14 mouse cellular contexts compared by ENCODE assay signal in genomic region chr11:113208521-113209072, GRCm38 (mm10).
DNase-seq lines count a peak whose midpoint lies in the region; ATAC-seq and TF ChIP-seq lines count a peak whose summit lies in the region.
"Had no signal": no experiment of that assay in that cellular context is flagged by ENCODE, and none has a peak within 500 bp of the region (broad histone marks: within the 10 kb centered on the region; RNA-seq: fewer than 3 reads in every experiment).

No protein-coding gene starts in this region.

- no peaks in the 10 kb centered on the region; the same call in 1 of the 2 replicates for H3K4me1 ChIP-seq in lung, postnatal 0 days (ENCODE audit: insufficient read depth, low read depth, low read length)
- H3K4me1 ChIP-seq: heart, embryonic 15.5 days; hindbrain, embryonic 13.5 days had no signal

- intact Hi-C loops in gastrocnemius, adult 2 months (cut with DNase I), result no loop called here

- WGBS in lung, postnatal 0 days, result 45% methylated on average over 18 of the region's 18 CpGs

- no peaks in the 10 kb centered on the region for H3K36me3 ChIP-seq in lung, postnatal 0 days (ENCODE audit: insufficient read depth, low read length)
- H3K36me3 ChIP-seq: forebrain, embryonic 15.5 days; G1E; heart, embryonic 15.5 days; hindbrain, embryonic 13.5 days had no signal

- H3K27ac ChIP-seq in lung, postnatal 0 days (ENCODE audit: low read length), result no peak overlapping the region
- no peak overlapping the region for H3K27ac ChIP-seq in gastrocnemius, adult 2 months
- H3K27ac ChIP-seq: forebrain, embryonic 15.5 days; heart, embryonic 15.5 days; hindbrain, embryonic 13.5 days had no signal

- H3K9me3 ChIP-seq in lung, postnatal 0 days (ENCODE audit: low read length), result no peaks in the 10 kb centered on the region
- H3K9me3 ChIP-seq: forebrain, embryonic 15.5 days; heart, embryonic 15.5 days; hindbrain, embryonic 13.5 days had no signal

- H3K4me2 ChIP-seq in lung, postnatal 0 days (replicated peaks; ENCODE audit: low read depth, low read length), result peak overlapping the region; percentile 33
- H3K4me2 ChIP-seq: forebrain, embryonic 15.5 days; heart, embryonic 15.5 days; hindbrain, embryonic 13.5 days had no signal

- peak; percentile 18 for DNase-seq in thymus, postnatal 25 days
- no peak for DNase-seq in thymus, postnatal 0 days (ENCODE audit: low spot score)
- peak; percentile 65 for DNase-seq in lung, postnatal 0 days (ENCODE audit: low spot score)
- DNase-seq in gastrocnemius, adult 2 months, result no peak
- DNase-seq in cerebellum, adult 11 months, result no peak
- DNase-seq in frontal cortex, postnatal 14 days (ENCODE audit: low spot score in 2 of 2), result no peak
- DNase-seq: cerebellum, postnatal 14 days; kidney, postnatal 10 days had no signal

- H3K4me3 ChIP-seq in lung, postnatal 0 days (ENCODE audit: low read depth, low read length), result no peak overlapping the region
- no peak overlapping the region for H3K4me3 ChIP-seq in gastrocnemius, adult 2 months
- H3K4me3 ChIP-seq: forebrain, embryonic 15.5 days; heart, embryonic 15.5 days; hindbrain, embryonic 13.5 days had no signal

- peak; percentile 71 for ATAC-seq in common myeloid progenitor, adult 5-6 weeks (replicated peaks; ENCODE audit: low read depth, poor library complexity, severe bottlenecking)
- ATAC-seq in lung, postnatal 0 days, result peak; percentile 81
- ATAC-seq: forebrain, embryonic 15.5 days; midbrain, embryonic 16.5 days had no signal

- TF ChIP-seq CTCF in lung, postnatal 0 days (IDR thresholded peaks at IDR 0.05), result no peak
- TF ChIP-seq CTCF in gastrocnemius, adult 2 months (IDR thresholded peaks at IDR 0.05), result no peak

- no peak for TF ChIP-seq EP300 in lung, postnatal 0 days (IDR thresholded peaks at IDR 0.05)

- no peaks in the 10 kb centered on the region for H3K27me3 ChIP-seq in lung, postnatal 0 days (replicated peaks; ENCODE audit: insufficient read depth, low read length)
- H3K27me3 ChIP-seq: forebrain, embryonic 15.5 days; heart, embryonic 15.5 days had no signal

- H3K9ac ChIP-seq in lung, postnatal 0 days (replicated peaks; ENCODE audit: low read depth), result no peak overlapping the region
- H3K9ac ChIP-seq: forebrain, embryonic 15.5 days; heart, embryonic 15.5 days; hindbrain, embryonic 13.5 days had no signal

Comparison
In these comparisons a context has a peak if more than half of its experiments do, and no peak if none do; other contexts are left out.
1. DNase-seq: peak in thymus, postnatal 25 days (single experiment) and lung, postnatal 0 days (single experiment); none in thymus, postnatal 0 days (single experiment), gastrocnemius, adult 2 months (single experiment), cerebellum, adult 11 months (single experiment) and frontal cortex, postnatal 14 days (0 of 2).